Mouse (Mus musculus) liver, postnatal 0 days (tissue): ENCODE results near the gene Dda1.

Experiments
- CTCF ChIP-seq: sonication (generic); IDR thresholded peaks from 2 replicates; pipeline ENCODE4 v1.5.1; 2016; ENCODE audit warnings: antibody characterized with exemption, low read depth
- EP300 ChIP-seq: IDR thresholded peaks from 2 replicates; pipeline ENCODE4 v1.6.1; 2016; ENCODE audit warnings: antibody characterized with exemption, low read depth, mild to moderate bottlenecking

DNA sequence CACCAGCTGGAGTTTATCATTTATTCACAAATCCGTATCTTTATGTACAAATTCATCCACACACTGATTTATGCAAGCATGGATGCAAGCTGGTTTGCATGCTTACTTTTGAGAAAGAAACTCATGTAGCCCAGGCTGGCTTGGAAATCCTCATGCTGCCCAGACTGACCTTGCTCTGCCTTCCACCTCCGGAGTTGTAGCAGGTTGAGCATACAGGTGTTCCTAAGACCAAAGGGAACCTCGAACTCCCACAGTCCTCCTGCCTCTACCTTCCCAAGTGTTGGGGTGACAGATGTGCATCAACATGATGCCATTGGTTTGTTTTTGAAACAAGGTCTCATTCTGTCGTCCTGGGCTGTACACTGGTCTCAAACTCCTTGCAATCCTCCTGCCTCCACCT is 6.8 kb upstream of the Dda1 start:
- no peak for TF ChIP-seq CTCF
- no peak for TF ChIP-seq EP300
